Comparison of ENCODE assay signal across 8 mouse cellular contexts in genomic region chr2:128817387-128817785, GRCm38 (mm10). TPM values are rescaled to one million over a fixed set of nuclear protein-coding genes. Genes with fewer than 3 reads are reported as not detected.
DNase-seq lines count a peak whose midpoint lies in the region; ATAC-seq and TF ChIP-seq lines count a peak whose summit lies in the region.

No protein-coding gene starts in this region.

- H3K4me3 ChIP-seq in E14TG2a.4 (replicated peaks; ENCODE audit: low read length), result peak overlapping the region; percentile 94
- peak overlapping the region; percentile 76 for H3K4me3 ChIP-seq in midbrain, embryonic 11.5 days (ENCODE audit: low read depth, low read length)

- peak; percentile 85 for DNase-seq in heart, adult 8-10 months (ENCODE audit: low spot score)
- no peak for DNase-seq in heart, postnatal 25 days (ENCODE audit: low spot score)
- DNase-seq in embryo, embryonic 11.5 days (ENCODE audit: low read depth, low spot score), result peak; percentile 59
- DNase-seq in heart, postnatal 4 days, result peak; percentile 69
- DNase-seq in left cerebral cortex, postnatal 14 days (ENCODE audit: low spot score in 2 of 2), result peak; percentile 80 to 93
- no peak for DNase-seq in midbrain, embryonic 11.5 days (ENCODE audit: low spot score, missing footprints)
- DNase-seq in adrenal gland, adult 18-20 months (ENCODE audit: low spot score in 2 of 2), result no peak

- H3K4me2 ChIP-seq in midbrain, embryonic 11.5 days, result peak overlapping the region; percentile 65

- WGBS in midbrain, embryonic 11.5 days, result 0% methylated on average over 7 of the region's 7 CpGs

- peak overlapping the region; percentile 43; the same call in 1 of the 2 replicates for H3K9ac ChIP-seq in midbrain, embryonic 11.5 days (ENCODE audit: low read length)

- H3K27me3 ChIP-seq in E14TG2a.4 (ENCODE audit: insufficient read depth, low read length), result peaks cover 17% of the 10 kb centered on the region
- no peaks in the 10 kb centered on the region for H3K27me3 ChIP-seq in midbrain, embryonic 11.5 days (ENCODE audit: control insufficient read depth, insufficient read depth, low read length)

- intact Hi-C loops in heart, postnatal 25 days (cut with DNase I), result loop anchor here (1.0 to 10.0 kb wide), 2 partner anchors 63 to 119 kb away; partner anchors contain the start of gene Mertk
- intact Hi-C loops in left cerebral cortex, postnatal 14 days (cut with DNase I), result loop anchor here (1.0 kb wide), 1 partner anchor 119 kb away; the partner anchor contains the start of gene Mertk

- no peak overlapping the region for H3K27ac ChIP-seq in midbrain, embryonic 11.5 days (ENCODE audit: low read depth, low read length)

- no peaks in the 10 kb centered on the region for H3K9me3 ChIP-seq in E14TG2a.4 (ENCODE audit: low read length)
- no peaks in the 10 kb centered on the region for H3K9me3 ChIP-seq in midbrain, embryonic 11.5 days (ENCODE audit: control insufficient read depth, low read length)

- peak; percentile 66 for TF ChIP-seq CTCF in E14TG2a.4 (conservative IDR thresholded peaks at IDR 0.05; ENCODE audit: low read length)

- H3K36me3 ChIP-seq in E14TG2a.4 (ENCODE audit: insufficient read depth, low read length), result no peaks in the 10 kb centered on the region
- no peaks in the 10 kb centered on the region for H3K36me3 ChIP-seq in midbrain, embryonic 11.5 days (ENCODE audit: control insufficient read depth, insufficient read depth, low read length)

- H3K4me1 ChIP-seq in E14TG2a.4 (replicated peaks; ENCODE audit: low read depth, low read length), result peaks cover 51% of the 10 kb centered on the region
- peaks cover 4% of the 10 kb centered on the region; the same call in 1 of the 2 replicates for H3K4me1 ChIP-seq in midbrain, embryonic 11.5 days (ENCODE audit: control insufficient read depth, insufficient read depth, low read length)

- no peak for ATAC-seq in midbrain, embryonic 11.5 days (ENCODE audit: low FRiP score)

RNA-seq across cellular contexts. Expression of gene Tmem87b, which starts 0.5 kb away (rescaled TPM):
- 10 to 100 TPM; 18.0 to 20.6 (median 19.3) TPM for total RNA-seq in heart, adult 8-10 months (2022)
- 10 to 100 TPM; 20.1 to 24.8 TPM for total RNA-seq in heart, postnatal 25 days (2021)
- total RNA-seq in heart, postnatal 4 days (2021), result 10 to 100 TPM; 24.5 to 24.6 TPM
- total RNA-seq in left cerebral cortex, postnatal 14 days (2021), result 10 to 100 TPM; 32.7 to 33.5 TPM
- polyA plus RNA-seq in midbrain, embryonic 11.5 days (2014; fragmentation: Nextera tagmentation; extraction: Ambion mirVana), result 21.7 and 24.1 TPM in 2 replicates
- total RNA-seq in adrenal gland, adult 18-20 months (2021), result 10 to 100 TPM; 24.6 to 37.8 TPM

RNA-seq across cellular contexts. Expression of gene Fbln7, which starts 45.4 kb away (rescaled TPM):
- 1 to 10 TPM in 1 of 4 experiments, under 1 TPM in 3; 0.26 to 1.2 (median 0.81) TPM for total RNA-seq in heart, adult 8-10 months (2022)
- total RNA-seq in heart, postnatal 25 days (2021), result under 1 TPM; 0.50 to 0.57 TPM
- total RNA-seq in heart, postnatal 4 days (2021), result under 1 TPM; 0.54 to 0.74 TPM
- total RNA-seq in left cerebral cortex, postnatal 14 days (2021), result 1 to 10 TPM; 4.0 to 4.8 TPM
- 2.2 and 2.4 TPM in 2 replicates for polyA plus RNA-seq in midbrain, embryonic 11.5 days (2014; fragmentation: Nextera tagmentation; extraction: Ambion mirVana)
- 1 to 10 TPM; 4.9 to 5.2 TPM for total RNA-seq in adrenal gland, adult 18-20 months (2021)

Comparison
In these comparisons a context has a peak if more than half of its experiments do, and no peak if none do; other contexts are left out.
1. DNase-seq: peak in heart, adult 8-10 months (single experiment), embryo, embryonic 11.5 days (single experiment), heart, postnatal 4 days (single experiment) and left cerebral cortex, postnatal 14 days (2 of 2); none in heart, postnatal 25 days (single experiment), midbrain, embryonic 11.5 days (single experiment) and adrenal gland, adult 18-20 months (0 of 2).